Mouse (Mus musculus): ENCODE measurements around the gene Anks1.

DNA sequence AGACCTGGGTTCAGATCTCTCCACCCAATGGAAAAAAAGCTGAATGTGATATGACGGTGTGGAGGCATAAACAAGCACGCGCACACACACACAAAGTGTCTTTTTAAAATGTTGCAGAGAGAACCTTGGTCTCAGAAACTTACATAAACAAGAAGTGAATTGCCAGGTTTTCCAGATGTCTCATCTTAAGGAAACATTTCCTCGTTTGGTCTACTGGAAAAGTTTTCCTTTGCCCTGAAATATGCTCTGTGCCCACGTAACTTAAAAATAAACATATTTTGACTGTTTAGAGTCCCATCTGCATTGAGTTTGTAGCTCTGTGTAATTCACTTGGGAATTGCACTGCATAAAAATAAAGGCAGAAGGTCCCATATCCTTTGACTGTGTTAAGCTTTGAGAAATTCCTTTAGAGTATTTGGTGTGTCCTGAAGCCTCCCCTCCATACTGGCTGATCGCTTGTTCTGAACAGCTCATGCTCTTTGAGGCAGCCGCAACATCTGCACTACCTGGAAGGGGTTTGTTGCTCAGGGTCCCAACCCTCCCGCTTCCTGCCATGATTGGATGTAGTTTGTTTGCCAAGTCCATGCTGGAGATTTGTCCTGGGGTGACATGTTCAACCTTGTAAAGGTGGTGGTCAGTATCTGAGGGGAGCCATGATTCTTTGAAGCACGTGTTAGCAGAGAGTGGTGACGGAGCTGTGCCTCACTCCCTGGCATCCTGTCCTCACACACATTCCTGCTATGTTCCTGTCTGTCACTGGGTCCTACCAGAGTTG lies 25.2 kb downstream of the Anks1 start:
- TF ChIP-seq POLR2A (IDR thresholded peaks at IDR 0.05; ENCODE audit: borderline replicate concordance, extremely low read depth, insufficient read depth, insufficient read length, poor library complexity, severe bottlenecking) (no peak), CTCF (IDR thresholded peaks at IDR 0.05; ENCODE audit: borderline replicate concordance, extremely low read depth, insufficient read depth, insufficient read length) (no peak)
